Mouse (Mus musculus): ENCODE measurements at regions not wholly inside any gene's neighbourhood (a gene's known extent, or its start where the extent isn't known, plus 50 kb on each side); places are given as distances from the start of the nearest gene placed in this dataset.

DNA sequence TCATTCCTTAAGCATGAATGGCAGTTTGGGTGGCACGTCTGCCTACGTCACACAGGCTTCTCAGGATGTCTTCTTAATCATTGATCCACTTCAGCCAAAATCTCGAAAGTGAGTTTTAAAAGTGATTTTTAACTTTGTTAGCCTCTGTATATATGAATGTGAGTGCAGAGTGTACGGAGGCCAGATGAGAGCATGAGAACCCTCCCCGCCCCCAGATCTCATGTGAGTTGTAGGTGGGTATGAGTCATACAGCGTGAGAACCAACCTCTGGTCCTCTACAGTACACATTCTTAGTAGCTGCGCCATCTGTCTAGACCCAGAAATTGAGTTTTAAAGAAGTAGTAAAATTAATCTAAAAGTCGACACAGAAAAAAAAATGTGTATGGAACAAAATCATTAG lies 322.1 kb downstream of the Qdpr start:
- DNase-seq (ENCODE audit: low spot score in 2 of 2) = no peak

DNA sequence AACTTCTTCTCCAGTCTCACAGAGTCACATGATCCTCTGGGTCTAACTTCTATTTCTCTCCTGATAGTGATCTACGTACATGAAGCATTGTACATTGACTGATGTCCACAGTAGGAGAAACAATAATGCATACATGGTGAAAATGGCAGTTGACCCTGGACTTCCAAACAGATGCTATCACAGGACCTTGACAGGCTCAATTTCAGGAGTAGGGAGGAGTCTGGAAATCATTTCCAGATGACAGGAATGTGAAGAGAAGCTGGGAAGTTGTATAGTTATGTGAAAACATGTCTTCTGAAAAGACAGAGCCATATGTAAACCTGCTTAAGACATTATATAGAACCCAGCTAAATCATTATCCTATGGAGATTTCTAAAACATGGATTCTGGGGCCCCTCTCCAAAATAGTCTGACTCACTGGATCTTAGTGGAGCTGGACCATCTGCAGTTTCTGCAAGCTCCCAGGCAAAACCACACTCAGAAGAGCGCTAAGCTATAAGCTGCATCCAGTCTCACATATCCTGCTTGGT lies 322.3 kb upstream of the Ldb2 start:
- DNase-seq (ENCODE audit: low spot score in 2 of 2) = no peak

- no peak for DNase-seq (ENCODE audit: low spot score in 2 of 2)
These were observed 320.3 kb upstream of the Ldb2 start for GRCm38 (mm10) chr5:45119757-45120156.

GRCm38 (mm10) chr5:45111246-45111645 lies 311.8 kb upstream of the Ldb2 start:
- DNase-seq (ENCODE audit: low spot score in 2 of 2) = no peak

- no peak for DNase-seq (ENCODE audit: low spot score in 2 of 2)
These were observed 311.3 kb upstream of the Ldb2 start for GRCm38 (mm10) chr5:45110797-45111196.

DNA sequence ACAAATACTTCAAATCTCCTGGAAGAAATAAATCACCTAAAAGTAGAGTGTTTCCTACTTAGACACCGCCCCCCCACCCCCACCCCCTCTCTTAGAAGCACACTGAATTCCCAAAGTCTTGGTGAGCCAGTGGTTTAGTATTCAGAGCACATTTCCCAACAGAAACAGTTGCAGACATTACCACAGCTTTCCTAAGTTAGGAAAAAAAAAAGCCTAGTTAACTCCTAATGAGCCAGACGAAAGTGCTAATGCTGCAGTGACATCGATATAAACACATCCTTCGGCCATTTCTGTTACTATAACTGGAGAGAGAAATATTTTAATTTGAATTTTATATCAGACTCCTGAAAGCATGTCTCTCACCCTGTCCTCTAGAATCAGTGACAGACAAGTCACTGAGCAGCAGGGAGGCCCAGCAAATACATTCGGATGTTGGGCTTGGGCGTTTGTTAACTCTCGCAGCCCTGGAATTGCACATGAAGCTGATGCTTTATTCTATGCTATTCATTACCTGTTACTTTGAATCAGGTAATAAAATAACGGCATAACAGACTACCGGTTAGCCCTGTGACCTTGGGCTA lies 305.8 kb upstream of the Ldb2 start:
- DNase-seq (ENCODE audit: low spot score in 2 of 2) = no peak

GRCm38 (mm10) chr5:45103763-45104428 lies 304.4 kb upstream of the Ldb2 start:
- DNase-seq (ENCODE audit: low spot score in 2 of 2) = no peak

- DNase-seq (ENCODE audit: low spot score in 2 of 2) = no peak
These were observed 303.2 kb upstream of the Ldb2 start for GRCm38 (mm10) chr5:45102661-45103060.

GRCm38 (mm10) chr5:45101777-45102176 lies 302.3 kb upstream of the Ldb2 start:
- no peak for DNase-seq (ENCODE audit: low spot score in 2 of 2)

DNA sequence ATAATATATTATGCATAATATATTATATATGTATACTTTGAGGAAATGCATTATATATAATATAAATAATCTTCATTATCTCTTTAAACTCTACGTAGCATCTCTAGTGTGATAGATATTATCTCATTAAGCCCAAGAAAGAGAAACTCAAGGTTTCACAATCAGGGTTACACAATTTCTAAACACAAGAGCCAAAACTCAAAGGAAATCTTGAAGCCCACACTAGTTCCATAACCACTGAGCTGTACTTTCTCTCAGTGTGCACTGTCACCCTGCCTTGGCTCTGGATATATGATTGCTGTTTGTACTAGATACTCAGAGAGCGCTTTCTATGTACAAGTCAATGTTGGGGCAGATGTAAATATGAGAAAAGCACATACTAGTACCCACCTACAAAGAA lies 299.6 kb upstream of the Ldb2 start:
- no peak for DNase-seq (ENCODE audit: low spot score in 2 of 2)

- DNase-seq (ENCODE audit: low spot score in 2 of 2) = no peak
These were observed 298.5 kb upstream of the Ldb2 start for GRCm38 (mm10) chr5:45097941-45098340.

- DNase-seq (ENCODE audit: low spot score in 2 of 2) = no peak
These were observed 285.3 kb upstream of the Ldb2 start for GRCm38 (mm10) chr5:45084741-45085140.

GRCm38 (mm10) chr5:45082601-45083000 lies 283.1 kb upstream of the Ldb2 start:
- DNase-seq (ENCODE audit: low spot score in 2 of 2) = no peak

DNA sequence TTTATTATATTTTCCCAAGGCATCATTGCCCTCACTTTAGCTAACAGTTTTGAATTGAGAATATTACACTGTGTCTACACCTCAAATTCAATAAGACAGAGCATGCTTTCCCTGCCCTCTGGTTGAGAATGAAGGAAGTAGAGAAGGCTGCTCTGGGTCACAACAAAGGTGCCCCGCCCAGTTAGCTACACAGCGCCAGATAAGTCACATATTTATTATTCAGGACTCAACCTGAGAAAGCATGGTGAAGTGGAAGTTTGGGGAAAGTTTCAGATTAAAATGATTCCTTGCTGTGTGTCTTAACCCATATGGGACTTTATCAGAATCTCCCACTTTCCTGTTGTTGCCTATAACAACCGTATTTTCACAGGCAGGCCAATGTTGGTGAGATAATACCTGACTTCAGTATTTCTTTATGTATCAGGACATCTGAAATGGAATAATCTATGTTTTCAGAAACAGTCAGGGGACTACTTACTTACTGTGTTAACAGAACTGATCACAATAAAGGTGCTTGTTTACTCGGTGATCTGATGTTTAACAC lies 276.9 kb upstream of the Ldb2 start:
- no peak for DNase-seq (ENCODE audit: low spot score in 2 of 2)

DNA sequence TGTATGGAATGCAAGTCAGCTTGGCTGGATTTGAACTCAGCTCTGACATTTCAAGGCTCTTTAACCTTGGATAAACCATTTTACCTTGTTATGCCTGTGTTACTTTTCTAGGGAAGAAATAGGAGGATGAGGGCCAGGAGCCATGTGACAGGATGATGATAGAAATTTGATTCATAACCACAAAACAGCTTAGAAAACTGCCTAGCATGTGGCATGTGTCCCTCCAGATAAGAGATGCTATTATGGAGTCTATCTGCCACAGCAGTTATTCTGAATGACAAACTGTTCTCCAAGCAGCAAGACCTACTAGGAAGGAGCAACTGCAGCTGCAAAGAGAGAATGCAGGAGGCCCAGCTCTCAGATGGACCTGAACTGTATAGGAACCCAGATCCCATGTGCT lies 275.7 kb upstream of the Ldb2 start:
- no peak for DNase-seq (ENCODE audit: low spot score in 2 of 2)

- DNase-seq (ENCODE audit: low spot score in 2 of 2) = no peak
These were observed 273.0 kb upstream of the Ldb2 start for GRCm38 (mm10) chr5:45072529-45072928.

DNA sequence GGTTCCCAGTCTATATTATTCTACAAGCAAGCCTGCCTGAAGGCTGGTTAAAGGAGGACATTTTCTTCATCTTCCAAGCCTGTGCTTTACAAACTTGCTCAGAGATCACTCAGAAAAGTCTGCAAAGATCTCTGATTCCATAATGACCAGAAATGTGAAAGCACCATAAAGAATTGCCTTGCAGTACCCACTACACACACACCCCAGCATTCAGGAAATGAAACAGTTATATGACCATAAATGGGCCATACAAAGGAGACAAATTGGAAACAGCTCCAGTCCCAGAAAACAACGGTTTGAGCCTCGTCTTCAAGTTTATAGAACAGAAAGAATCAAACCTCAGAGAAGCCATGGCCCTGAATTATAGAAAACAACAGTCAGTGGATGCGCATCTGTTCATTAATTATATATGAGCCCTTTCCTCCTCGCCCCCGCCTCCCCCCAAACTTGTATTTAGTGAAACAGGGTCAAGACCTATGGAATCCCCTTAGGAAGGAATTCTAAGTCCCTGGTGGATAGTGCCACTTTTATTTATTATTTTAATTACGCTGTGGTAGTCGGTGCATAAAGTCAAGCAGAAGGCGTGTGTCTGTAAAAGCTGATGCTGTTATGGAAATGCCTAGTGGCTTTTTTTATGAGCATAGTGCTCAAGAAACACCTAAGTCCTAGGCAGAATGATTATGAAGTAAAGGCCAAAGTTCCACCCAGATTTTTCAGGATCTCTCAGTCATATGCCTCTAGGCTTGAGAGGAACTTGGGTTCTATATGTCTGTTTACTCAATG lies 266.6 kb upstream of the Ldb2 start:
- no peak for DNase-seq (ENCODE audit: low spot score in 2 of 2)

- no peak for DNase-seq (ENCODE audit: low spot score in 2 of 2)
These were observed 263.1 kb upstream of the Ldb2 start for GRCm38 (mm10) chr5:45062567-45062966.

GRCm38 (mm10) chr5:45055276-45055959 lies 255.9 kb upstream of the Ldb2 start:
- DNase-seq (ENCODE audit: low spot score in 2 of 2) = no peak

DNA sequence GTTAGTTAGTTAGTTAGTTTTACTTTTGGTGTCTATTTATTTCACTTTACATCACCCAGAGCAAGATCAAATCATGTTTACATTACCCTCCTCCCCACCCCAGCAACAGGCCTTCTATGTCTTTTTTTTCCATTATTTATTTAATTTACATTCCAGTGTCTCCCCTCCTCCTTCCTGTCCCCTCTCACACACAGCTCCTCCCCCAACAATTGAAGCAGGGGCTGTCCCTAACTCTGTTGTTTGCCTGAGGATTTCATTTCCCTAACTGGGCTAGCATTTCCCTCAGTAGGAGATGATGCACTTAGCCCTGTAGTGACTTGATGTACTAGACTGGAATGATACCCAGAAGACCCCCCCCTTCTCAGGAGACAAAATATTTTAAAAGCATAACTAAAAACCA lies 249.9 kb upstream of the Ldb2 start:
- no peak for DNase-seq (ENCODE audit: low spot score in 2 of 2)

GRCm38 (mm10) chr5:45042914-45043313 lies 243.4 kb upstream of the Ldb2 start:
- DNase-seq (ENCODE audit: low spot score in 2 of 2) = no peak

DNA sequence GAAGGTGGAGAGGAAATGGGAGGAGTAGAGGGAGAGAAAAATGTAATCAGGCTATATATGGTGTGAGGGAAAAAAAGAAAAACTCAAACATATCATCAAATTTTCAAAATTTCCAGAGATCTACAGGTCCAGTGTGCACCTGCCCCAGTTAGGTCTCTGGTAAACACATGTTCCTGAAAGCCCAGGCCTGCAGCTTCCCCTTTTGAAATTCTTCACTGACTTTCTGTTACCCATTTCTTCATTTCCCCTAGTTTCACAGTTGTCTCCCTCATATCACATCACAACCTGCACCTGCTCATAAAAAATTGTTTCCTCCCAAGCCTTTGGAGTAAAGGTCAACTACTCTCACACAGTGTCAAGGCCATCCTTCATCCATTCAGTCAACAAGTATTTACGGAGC lies 236.9 kb upstream of the Ldb2 start:
- DNase-seq (ENCODE audit: low spot score in 2 of 2) = no peak

All from spleen, postnatal 14 days (tissue).